Mouse (Mus musculus) limb, embryonic 10.5 days (tissue): ENCODE data around the gene Scd3. TPM values are rescaled to one million over a fixed set of nuclear protein-coding genes. Genes with fewer than 3 reads are reported as not detected.
"Not testable (repeated sequence)": the region's sequence is repeated elsewhere in the genome, so short reads cannot be mapped to it uniquely, and the experiment has no call there.

Source experiments
- DNase-seq: peaks from one replicate; pipeline ENCODE4 v3.0.0-alpha.2; 2017; ENCODE audit warnings: low spot score
- H3K27ac ChIP-seq: fragments of 300-500 bp; sonication (generic); 2 replicates; pipeline ENCODE4 v1.5.1; 2016; ENCODE audit warnings: mild to moderate bottlenecking
- H3K27me3 ChIP-seq: fragments of 300-500 bp; sonication (generic); 2 replicates; pipeline ENCODE4 v1.6.1; 2016; ENCODE audit warnings: low read depth, mild to moderate bottlenecking; ENCODE audit not compliant: poor library complexity, severe bottlenecking
- H3K36me3 ChIP-seq: fragments of 300-500 bp; sonication (generic); 2 replicates; pipeline ENCODE4 v1.6.1; 2016; ENCODE audit warnings: mild to moderate bottlenecking, moderate library complexity
- H3K4me1 ChIP-seq: fragments of 300-500 bp; sonication (generic); 2 replicates; pipeline ENCODE4 v1.6.1; 2016
- H3K4me3 ChIP-seq: fragments of 300-500 bp; sonication (generic); 2 replicates; pipeline ENCODE4 v1.5.1; 2016; ENCODE audit warnings: mild to moderate bottlenecking, moderate library complexity
- H3K9me3 ChIP-seq: fragments of 300-500 bp; sonication (generic); replicated peaks from 2 replicates; pipeline ENCODE4 v1.6.1; 2016; ENCODE audit warnings: mild to moderate bottlenecking
- WGBS: fragments of 180-500 bp; shearing (Covaris S2); methylation state at CpG from one replicate; pipeline ENCODE4 v1.1.7; 2016; 5-methylcytosine and 5-hydroxymethylcytosine counted together
- polyA plus RNA-seq: library from polyadenylated mRNA; unstranded; fragments of >200 nt; fragmentation: Nextera tagmentation; extraction: Ambion mirVana; gene quantifications from 2 replicates; pipeline ENCODE4 v1.2.1, GENCODE M21; 2016

The Scd3 gene
- polyA plus RNA-seq, 1 experiment from 2014 or later, result 0.41 TPM

DNA sequence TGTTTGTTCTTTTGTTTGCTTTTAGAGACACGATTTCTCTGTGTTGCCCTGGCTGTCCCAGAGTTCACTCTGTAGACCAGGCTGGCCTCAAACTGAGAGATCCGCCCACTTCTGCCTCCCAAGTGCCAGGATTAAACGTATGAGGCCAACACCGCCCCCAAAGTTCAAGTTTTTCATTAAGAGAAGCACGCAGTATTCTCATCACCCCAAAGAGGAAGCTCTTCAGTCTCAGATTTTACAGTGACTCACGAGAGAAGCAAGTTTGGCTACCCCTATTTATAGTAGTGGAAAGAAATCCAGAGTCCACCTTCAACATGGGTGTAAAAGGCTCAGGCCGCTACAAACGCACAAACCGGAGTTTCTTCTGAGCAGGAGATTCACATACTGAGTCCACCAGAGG is 61.2 kb downstream of the Scd3 start:
- no peak for DNase-seq
- Histone ChIP-seq H3K4me3 (no peak overlapping the region), H3K4me1 (peaks cover 39% of the 10 kb centered on the region), H3K27ac (no peak overlapping the region), H3K9me3 (no peaks in the 10 kb centered on the region), H3K36me3 (no peaks in the 10 kb centered on the region), H3K27me3 (no peaks in the 10 kb centered on the region)
- 84% methylated on average over 9 of the region's 9 CpGs for WGBS

DNA sequence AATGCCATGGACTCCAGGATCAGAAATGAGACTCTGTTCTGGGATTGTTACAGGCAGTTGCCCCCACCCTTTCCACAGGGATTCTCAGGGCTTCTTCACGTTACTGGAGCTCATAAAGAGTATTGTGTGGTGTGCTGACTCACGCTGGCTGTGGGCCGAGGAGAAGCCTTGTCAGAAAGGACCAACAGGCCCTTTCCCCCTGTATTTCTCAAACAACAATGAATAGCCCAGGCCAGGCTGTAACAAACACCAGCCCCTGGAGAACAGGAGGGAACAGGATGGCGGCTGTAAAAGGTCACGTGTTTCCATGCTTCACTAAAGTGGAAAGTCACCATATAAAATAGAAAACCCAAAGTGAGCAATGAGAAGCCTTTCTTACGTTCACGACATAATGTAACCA is 62.2 kb downstream of the Scd3 start:
- WGBS, result 54% methylated on average over 7 of the region's 7 CpGs
- H3K27me3 ChIP-seq, result no peaks in the 10 kb centered on the region
- peak overlapping the region; percentile 72 for H3K27ac ChIP-seq
- DNase-seq, result no peak
- H3K4me3 ChIP-seq, result no peak overlapping the region
- H3K4me1 ChIP-seq, result peaks cover 39% of the 10 kb centered on the region
- no peaks in the 10 kb centered on the region for H3K36me3 ChIP-seq
- H3K9me3 ChIP-seq, result no peaks in the 10 kb centered on the region

DNA sequence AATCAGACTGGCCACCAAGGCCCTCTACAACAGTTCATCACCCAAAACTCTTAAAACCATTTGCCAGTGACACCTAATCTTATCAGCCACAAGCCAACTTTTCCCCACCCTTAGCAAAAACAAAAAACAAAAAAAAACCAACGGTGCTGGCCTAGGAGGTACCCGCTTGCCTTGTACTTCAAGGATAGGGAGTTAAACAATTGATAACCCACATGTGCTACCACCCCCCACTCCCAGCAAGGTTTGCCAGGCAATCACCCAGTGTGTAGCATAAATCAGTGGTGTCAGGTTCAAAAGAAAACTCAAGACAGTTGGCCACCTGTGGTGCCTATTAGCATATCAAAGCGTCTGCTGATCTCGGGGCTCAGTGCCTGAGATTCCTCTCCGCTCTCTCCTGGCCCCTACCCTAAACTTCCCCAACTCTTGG is 62.9 kb downstream of the Scd3 start:
- peak overlapping the region; percentile 95 for H3K27ac ChIP-seq
- H3K4me3 ChIP-seq, result no peak overlapping the region; the same call in 1 of the 2 replicates

DNA sequence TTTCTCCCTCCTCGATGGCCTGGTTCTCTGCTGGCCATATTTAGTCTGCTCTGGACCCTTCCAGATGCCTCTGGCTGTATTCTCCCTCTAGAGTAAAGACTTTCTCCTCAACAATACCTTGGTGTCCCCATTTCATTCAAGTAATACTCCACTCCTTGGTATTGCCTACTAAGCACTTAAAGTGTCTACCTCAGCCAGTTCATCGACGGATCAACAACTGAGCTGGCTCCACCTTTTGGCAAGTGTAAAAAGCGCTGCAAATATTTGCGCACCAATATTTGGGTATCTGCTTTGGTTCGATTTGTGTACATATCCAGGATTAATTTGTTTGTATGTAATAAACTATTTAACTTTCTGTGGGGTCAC is 63.4 kb downstream of the Scd3 start:
- Histone ChIP-seq H3K27me3 (no peaks in the 10 kb centered on the region), H3K4me3 (peak overlapping the region; percentile 59), H3K9me3 (no peaks in the 10 kb centered on the region), H3K27ac (peak overlapping the region; percentile 95), H3K4me1 (peaks cover 39% of the 10 kb centered on the region), H3K36me3 (no peaks in the 10 kb centered on the region)
- no peak for DNase-seq
- WGBS, result 5% methylated on average over 6 of the region's 6 CpGs

More for the DNA sequence above, 62.9 kb downstream of the Scd3 start:
- DNase-seq, result no peak
- 23% methylated on average over 5 of the region's 5 CpGs for WGBS
- Histone ChIP-seq H3K9me3 (no peaks in the 10 kb centered on the region), H3K36me3 (no peaks in the 10 kb centered on the region), H3K27me3 (no peaks in the 10 kb centered on the region), H3K4me1 (peaks cover 39% of the 10 kb centered on the region)

DNA sequence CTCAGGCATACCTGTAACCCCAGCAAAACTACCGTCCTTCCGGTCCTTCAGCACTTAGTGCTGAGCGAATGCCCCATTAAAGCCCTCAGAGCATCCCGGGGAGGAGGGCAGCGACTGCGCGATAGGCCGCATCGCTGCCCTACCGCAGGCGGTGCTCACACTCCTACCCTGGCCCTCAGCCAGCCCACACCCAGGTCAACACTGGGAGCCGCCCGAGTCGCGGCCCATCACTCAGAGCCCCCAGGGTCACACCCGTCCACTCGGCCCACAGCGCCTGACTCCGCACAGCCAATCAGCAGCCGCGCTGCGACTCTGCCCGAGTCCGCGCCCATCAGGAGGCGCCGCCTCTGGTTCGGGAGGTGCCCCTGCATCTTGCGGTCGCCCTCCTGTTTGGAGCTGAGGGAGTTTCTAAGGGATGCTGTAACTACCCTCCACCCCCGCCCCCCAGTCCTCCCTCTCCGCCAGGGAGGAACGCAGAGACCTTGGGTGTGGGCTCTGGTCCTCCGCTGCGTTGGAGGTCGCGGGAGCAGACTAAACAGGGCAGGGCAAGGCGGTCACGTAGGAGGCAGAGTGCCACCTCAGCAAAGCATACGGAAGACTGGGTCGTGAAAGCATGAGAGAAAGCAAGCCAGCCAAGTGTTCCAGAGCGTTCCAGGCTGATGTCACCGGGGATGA is 63.9 kb downstream of the Scd3 start:
- under 1% methylated on average over 43 of the region's 43 CpGs for WGBS
- Histone ChIP-seq H3K27ac (peak overlapping the region; percentile 95), H3K4me1 (peaks cover 39% of the 10 kb centered on the region)

DNA sequence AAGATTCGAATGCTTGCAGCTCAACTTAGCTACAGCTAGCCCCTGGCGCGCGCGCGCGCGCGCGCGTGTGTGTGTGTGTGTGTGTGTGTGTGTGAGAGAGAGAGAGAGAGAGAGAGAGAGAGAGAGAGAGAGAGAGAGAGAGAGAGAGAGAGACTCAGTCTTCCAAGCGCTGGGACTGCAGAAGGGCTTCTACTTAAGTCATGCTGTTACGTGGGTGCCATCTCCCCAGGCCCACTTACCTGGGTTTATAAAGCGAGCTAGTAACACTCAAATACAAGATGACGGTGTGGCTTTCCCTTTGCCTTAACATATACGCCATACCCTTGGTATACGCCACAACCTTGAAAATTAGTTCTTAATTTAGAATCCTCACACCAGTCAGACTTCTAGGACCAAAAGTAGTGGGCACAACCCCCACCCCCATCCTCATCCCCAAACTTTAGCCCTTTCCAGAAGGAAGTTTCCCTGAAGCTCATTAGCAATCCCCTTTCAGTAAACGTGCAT is 64.5 kb downstream of the Scd3 start:
- Histone ChIP-seq H3K4me3 (peak overlapping the region; percentile 59), H3K27ac (peak overlapping the region; percentile 95), H3K9me3 (no peaks in the 10 kb centered on the region), H3K4me1 (peaks cover 35% of the 10 kb centered on the region), H3K27me3 (no peaks in the 10 kb centered on the region), H3K36me3 (no peaks in the 10 kb centered on the region)
- no peak for DNase-seq
- WGBS, result 11% methylated on average over 18 of the region's 18 CpGs

More for the DNA sequence above, 63.9 kb downstream of the Scd3 start:
- H3K27me3 ChIP-seq, result no peaks in the 10 kb centered on the region
- DNase-seq, result peak; percentile 92
- H3K36me3 ChIP-seq, result no peaks in the 10 kb centered on the region
- no peaks in the 10 kb centered on the region for H3K9me3 ChIP-seq
- peak overlapping the region; percentile 59 for H3K4me3 ChIP-seq

DNA sequence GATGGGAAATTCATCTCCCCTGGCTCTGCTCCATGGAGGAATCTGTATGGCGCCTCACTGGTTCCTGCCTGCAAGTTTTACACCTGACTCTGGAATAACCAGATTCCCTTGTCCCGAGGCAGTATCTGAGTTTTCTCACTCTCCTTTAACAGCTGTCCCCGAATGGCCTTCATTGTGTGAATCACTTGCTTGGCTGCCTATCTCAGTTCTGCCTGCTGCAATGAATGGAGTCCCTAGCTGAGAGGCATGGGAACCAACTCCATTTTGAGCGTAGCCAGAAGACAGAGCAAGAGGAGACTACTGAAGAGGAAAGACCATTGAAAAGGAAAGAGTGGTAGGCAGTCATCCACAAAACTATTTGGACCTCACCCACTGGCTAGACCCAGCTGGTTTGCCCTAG is 70.6 kb downstream of the Scd3 start:
- DNase-seq, result no peak
- WGBS, result 83% methylated on average over 4 of the region's 4 CpGs
- no peak overlapping the region for H3K4me3 ChIP-seq
- no peaks in the 10 kb centered on the region for H3K27me3 ChIP-seq
- no peaks in the 10 kb centered on the region for H3K9me3 ChIP-seq
- no peak overlapping the region for H3K27ac ChIP-seq
- H3K4me1 ChIP-seq, result no peaks in the 10 kb centered on the region
- H3K36me3 ChIP-seq, result no peaks in the 10 kb centered on the region

DNA sequence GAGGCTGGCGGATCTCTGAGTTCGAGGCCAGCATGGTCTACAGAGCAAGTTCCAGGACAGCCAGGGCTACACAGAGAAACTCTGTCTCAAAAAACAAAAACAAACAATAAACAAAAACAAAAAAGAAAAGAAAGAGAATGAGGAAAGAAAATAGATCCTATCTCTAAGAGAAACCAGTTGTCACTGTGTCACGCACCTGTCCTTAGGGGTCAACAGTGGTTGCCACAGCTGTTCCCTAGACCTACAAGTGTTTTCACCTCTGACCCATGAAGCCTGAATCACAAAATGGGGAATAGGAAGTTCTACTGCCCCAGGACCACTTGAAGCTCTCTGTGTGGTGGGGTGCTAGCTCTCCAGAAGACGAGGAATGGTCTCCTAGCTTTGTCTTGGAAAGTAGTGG is 71.4 kb downstream of the Scd3 start:
- no peaks in the 10 kb centered on the region for H3K9me3 ChIP-seq
- no peak for DNase-seq
- H3K36me3 ChIP-seq, result no peaks in the 10 kb centered on the region
- H3K27ac ChIP-seq, result no peak overlapping the region
- H3K4me3 ChIP-seq, result no peak overlapping the region
- H3K27me3 ChIP-seq, result no peaks in the 10 kb centered on the region
- H3K4me1 ChIP-seq, result no peaks in the 10 kb centered on the region
- 92% methylated on average over 4 of the region's 4 CpGs for WGBS

DNA sequence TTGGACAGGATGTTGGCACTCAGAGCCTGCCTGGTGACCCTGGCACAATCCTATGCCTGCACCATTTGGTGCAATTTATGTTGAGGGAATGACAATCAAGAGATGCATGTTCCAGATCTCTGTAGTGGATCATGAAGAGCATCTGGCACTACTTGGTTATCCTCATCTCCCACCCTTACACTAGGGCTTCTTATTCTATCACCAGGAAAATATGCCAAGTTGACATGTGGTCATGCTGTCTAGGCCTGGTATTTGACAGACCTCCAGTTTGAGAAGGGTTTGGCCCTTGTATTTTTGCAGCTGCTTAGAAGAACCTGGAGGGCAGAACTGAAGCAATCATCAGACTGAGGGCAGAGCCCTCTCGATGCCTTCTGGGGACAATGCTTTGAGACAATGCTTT is 72.3 kb downstream of the Scd3 start:
- H3K27me3 ChIP-seq, result no peaks in the 10 kb centered on the region
- no peak overlapping the region for H3K27ac ChIP-seq
- H3K4me3 ChIP-seq, result no peak overlapping the region
- H3K36me3 ChIP-seq, result no peaks in the 10 kb centered on the region
- no peaks in the 10 kb centered on the region for H3K9me3 ChIP-seq
- DNase-seq, result no peak
- WGBS, result 91% methylated on average over 1 of the region's 1 CpGs
- peaks cover 5% of the 10 kb centered on the region for H3K4me1 ChIP-seq

DNA sequence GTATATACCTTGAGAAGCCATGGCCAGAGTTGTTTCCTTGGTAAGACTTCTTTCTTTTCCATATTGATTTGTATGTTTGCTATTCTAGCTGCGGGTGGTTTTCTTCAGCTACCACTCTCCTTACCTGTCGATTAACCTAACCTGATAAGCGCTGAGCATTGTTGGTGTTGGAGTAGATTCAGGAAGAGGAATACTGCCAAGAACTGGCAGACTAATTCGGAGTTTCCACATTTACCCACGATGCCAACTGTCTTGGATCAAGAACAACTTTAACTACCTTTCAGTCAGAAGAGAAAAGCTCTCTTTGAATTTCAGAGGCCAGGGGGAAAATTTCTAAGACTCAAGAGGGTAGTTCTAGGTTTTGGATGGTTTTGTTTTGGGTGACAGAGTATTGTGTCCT is 73.8 kb downstream of the Scd3 start:
- DNase-seq, result no peak
- Histone ChIP-seq H3K27me3 (no peaks in the 10 kb centered on the region), H3K4me1 (peaks cover 18% of the 10 kb centered on the region), H3K36me3 (no peaks in the 10 kb centered on the region), H3K27ac (no peak overlapping the region), H3K4me3 (no peak overlapping the region), H3K9me3 (no peaks in the 10 kb centered on the region)
- 92% methylated on average over 5 of the region's 5 CpGs for WGBS

DNA sequence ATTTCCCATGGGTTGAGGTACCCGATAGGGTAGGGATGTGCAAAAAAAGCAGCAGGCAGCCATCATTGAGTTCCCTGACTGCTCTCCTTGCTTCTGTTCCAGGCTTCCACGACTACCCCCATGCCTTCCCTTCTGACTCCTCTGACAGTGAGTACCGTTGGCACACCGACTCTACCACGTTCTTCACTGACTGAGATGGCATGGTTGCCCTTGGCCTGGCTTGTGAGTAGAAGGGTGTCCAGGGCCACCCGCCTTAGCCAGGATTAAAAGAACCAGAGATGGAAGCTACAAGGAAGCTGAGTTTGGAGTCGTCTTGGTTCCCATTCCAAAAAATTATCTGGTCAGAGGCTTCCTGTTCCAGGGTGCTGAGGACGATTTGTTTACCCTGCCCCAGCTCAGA is 74.9 kb downstream of the Scd3 start:
- WGBS, result 90% methylated on average over 8 of the region's 8 CpGs

DNA sequence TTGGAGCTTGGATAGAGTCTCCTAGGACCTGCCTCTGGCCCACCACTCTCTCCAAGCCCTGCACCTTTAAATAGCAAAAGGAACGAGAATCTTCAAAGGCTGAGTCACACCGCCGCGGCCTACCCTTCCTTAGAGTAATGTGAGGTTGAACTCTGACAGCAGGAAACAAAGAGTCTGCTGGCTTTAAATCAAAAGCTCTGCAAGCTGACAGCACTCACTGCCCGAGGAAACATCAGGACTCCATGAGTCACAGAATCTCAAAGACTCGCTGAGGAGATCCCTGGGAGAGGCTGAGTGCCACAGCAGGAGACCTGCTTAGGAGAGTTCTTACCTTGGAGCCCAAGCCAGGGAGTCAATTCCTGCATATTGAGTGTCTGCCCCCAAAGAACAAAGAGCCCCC is 77.7 kb downstream of the Scd3 start:
- DNase-seq, result peak; percentile 61
- no peak overlapping the region for H3K4me3 ChIP-seq
- peaks cover 50% of the 10 kb centered on the region for H3K4me1 ChIP-seq
- H3K36me3 ChIP-seq, result no peaks in the 10 kb centered on the region
- H3K27ac ChIP-seq, result peak overlapping the region; percentile 82
- no peaks in the 10 kb centered on the region for H3K27me3 ChIP-seq
- H3K9me3 ChIP-seq, result no peaks in the 10 kb centered on the region
- WGBS, result 3% methylated on average over 6 of the region's 6 CpGs

More for the DNA sequence above, 74.9 kb downstream of the Scd3 start:
- no peaks in the 10 kb centered on the region for H3K9me3 ChIP-seq
- peaks cover 29% of the 10 kb centered on the region for H3K4me1 ChIP-seq
- no peak overlapping the region for H3K4me3 ChIP-seq
- DNase-seq, result no peak
- no peak overlapping the region for H3K27ac ChIP-seq
- no peaks in the 10 kb centered on the region for H3K36me3 ChIP-seq
- no peaks in the 10 kb centered on the region for H3K27me3 ChIP-seq

DNA sequence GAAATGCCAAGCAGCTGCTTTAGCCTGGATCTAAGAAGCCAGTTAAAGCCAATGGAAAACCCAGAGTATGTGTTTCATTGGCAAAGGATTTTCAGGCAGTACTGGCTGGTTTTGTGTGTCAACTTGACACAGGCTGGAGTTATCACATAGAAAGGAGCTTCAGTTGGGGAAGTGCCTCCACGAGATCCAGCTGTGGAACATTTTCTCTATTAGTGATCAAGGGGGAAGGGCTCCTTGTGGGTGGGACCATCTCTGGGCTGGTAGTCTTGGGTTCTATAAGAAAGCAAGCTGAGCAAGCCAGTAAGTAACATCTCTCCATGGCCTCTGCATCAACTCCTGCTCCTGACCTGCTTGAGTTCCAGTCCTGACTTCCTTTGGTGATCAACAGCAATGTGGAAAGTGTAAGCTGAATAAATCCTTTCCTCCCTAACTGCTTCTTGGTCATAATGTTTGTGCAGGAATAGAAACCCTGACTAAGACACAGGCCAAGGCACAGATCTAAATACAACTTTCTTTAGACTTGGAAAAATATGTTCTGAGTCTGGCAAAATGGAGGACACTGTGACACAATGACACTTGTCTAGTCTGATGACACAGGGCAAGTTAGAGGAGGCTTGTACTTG is 78.9 kb downstream of the Scd3 start:
- DNase-seq, H3K27me3 ChIP-seq, H3K36me3 ChIP-seq, H3K9me3 ChIP-seq: not testable (repeated sequence)
- WGBS, result 39% methylated on average over 1 of the region's 1 CpGs
- H3K4me3 ChIP-seq, result peak overlapping the region; percentile 57; the same call in 1 of the 2 replicates
- H3K27ac ChIP-seq, result peak overlapping the region; percentile 94
- peaks cover 57% of the 10 kb centered on the region for H3K4me1 ChIP-seq
